ENCODE assay signal across 9 mouse cellular contexts in the genomic region with DNA sequence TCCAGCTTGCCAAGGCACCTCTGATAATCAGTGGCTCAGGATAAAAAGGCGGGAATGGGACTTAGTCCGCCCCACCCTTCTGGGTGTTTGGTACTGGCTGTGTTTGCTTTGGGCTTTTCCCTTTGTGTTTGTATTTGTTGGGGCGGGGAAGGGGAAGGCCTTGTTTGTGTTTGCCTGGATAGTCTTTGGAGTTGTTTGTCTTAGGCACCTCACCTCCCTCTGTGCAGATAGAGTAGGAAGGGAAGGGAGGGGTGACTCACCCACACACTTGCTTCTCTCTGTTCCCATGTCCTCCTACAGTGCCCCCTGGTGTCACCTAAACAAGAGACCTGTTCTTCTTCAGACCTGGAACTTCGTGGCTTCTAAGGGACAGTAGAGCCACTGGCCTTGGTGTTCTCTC. TPM values are rescaled to one million over a fixed set of nuclear protein-coding genes. Genes with fewer than 3 reads are reported as not detected.
DNase-seq lines count a peak whose midpoint lies in the region; ATAC-seq lines count a peak whose summit lies in the region.
"Had no signal": no experiment of that assay in that cellular context is flagged by ENCODE, and none has a peak within 500 bp of the region (broad histone marks: within the 10 kb centered on the region; RNA-seq: fewer than 3 reads in every experiment).

No protein-coding gene starts in this region.

- no peak overlapping the region for H3K9ac ChIP-seq in hindbrain, embryonic 11.5 days (ENCODE audit: low read depth, low read length)
- H3K9ac ChIP-seq in hindbrain, embryonic 14.5 days = no peak overlapping the region
- H3K9ac ChIP-seq: lung, embryonic 15.5 days had no signal

- H3K27ac ChIP-seq in hindbrain, embryonic 11.5 days (ENCODE audit: low read depth, low read length) = no peak overlapping the region
- no peak overlapping the region for H3K27ac ChIP-seq in hindbrain, embryonic 14.5 days
- H3K27ac ChIP-seq: lung, embryonic 15.5 days had no signal

- no peaks in the 10 kb centered on the region for H3K36me3 ChIP-seq in hindbrain, embryonic 11.5 days (ENCODE audit: control insufficient read depth, insufficient read depth, low read length)
- H3K36me3 ChIP-seq in hindbrain, embryonic 14.5 days (replicated peaks; ENCODE audit: control insufficient read depth, insufficient read depth) = no peaks in the 10 kb centered on the region
- H3K36me3 ChIP-seq: lung, embryonic 15.5 days had no signal

- no peak overlapping the region for H3K4me2 ChIP-seq in hindbrain, embryonic 11.5 days (replicated peaks; ENCODE audit: low read depth, low read length)
- H3K4me2 ChIP-seq in hindbrain, embryonic 14.5 days (replicated peaks) = no peak overlapping the region
- H3K4me2 ChIP-seq: lung, embryonic 15.5 days had no signal

- no peaks in the 10 kb centered on the region for H3K27me3 ChIP-seq in hindbrain, embryonic 11.5 days (ENCODE audit: control insufficient read depth, insufficient read depth, low read length)
- H3K27me3 ChIP-seq in hindbrain, embryonic 14.5 days (ENCODE audit: control insufficient read depth, insufficient read depth, low read length) = no peaks in the 10 kb centered on the region

- no peaks in the 10 kb centered on the region for H3K9me3 ChIP-seq in hindbrain, embryonic 11.5 days (ENCODE audit: control insufficient read depth, low read length)
- no peaks in the 10 kb centered on the region for H3K9me3 ChIP-seq in hindbrain, embryonic 14.5 days (ENCODE audit: control insufficient read depth, low read length)
- H3K9me3 ChIP-seq: lung, embryonic 15.5 days had no signal

- no peak for ATAC-seq in hindbrain, embryonic 11.5 days (ENCODE audit: low FRiP score)
- ATAC-seq in hindbrain, embryonic 14.5 days (ENCODE audit: low FRiP score) = no peak

- DNase-seq in hindbrain, embryonic 11.5 days (ENCODE audit: low spot score) = peak; percentile 26
- DNase-seq in hindbrain, embryonic 14.5 days (ENCODE audit: low spot score) = no peak
- peak; percentile 10 for DNase-seq in MN1 (ENCODE audit: low spot score)
- peak; percentile 50 for DNase-seq in induced T-regulatory cell, adult 2 months (ENCODE audit: low read depth)
- DNase-seq in lung, postnatal 36 days = peak; percentile 83
- no peak for DNase-seq in ovary, postnatal 14 days (ENCODE audit: low spot score)
- no peak for DNase-seq in layer of hippocampus, adult 9-11 months
- no peak for DNase-seq in left cerebral cortex, postnatal 36 days (ENCODE audit: low spot score in 2 of 2)

- WGBS in hindbrain, embryonic 11.5 days = 29% methylated on average over 4 of the region's 4 CpGs
- 40% methylated on average over 4 of the region's 4 CpGs for WGBS in hindbrain, embryonic 14.5 days

- no peak overlapping the region for H3K4me3 ChIP-seq in hindbrain, embryonic 11.5 days (ENCODE audit: low read depth, low read length)
- H3K4me3 ChIP-seq in hindbrain, embryonic 14.5 days (replicated peaks; ENCODE audit: low read length) = no peak overlapping the region
- H3K4me3 ChIP-seq: lung, embryonic 15.5 days had no signal

- intact Hi-C loops in left cerebral cortex, postnatal 36 days (cut with DNase I) = no loop called here

- H3K4me1 ChIP-seq in hindbrain, embryonic 11.5 days (replicated peaks; ENCODE audit: control insufficient read depth, insufficient read depth, low read length) = 0 out of 2 replicates have a peak, but pooled peaks cover 8% of the 10 kb centered on the region
- peaks cover 13% of the 10 kb centered on the region for H3K4me1 ChIP-seq in hindbrain, embryonic 14.5 days (replicated peaks; ENCODE audit: control insufficient read depth, insufficient read depth, low read length)

RNA-seq across cellular contexts. Expression of a gene that starts 35.1 kb away (rescaled TPM):
- polyA plus RNA-seq in hindbrain, embryonic 11.5 days (2014; fragmentation: Nextera tagmentation; extraction: Ambion mirVana) = 8.9 and 10.8 TPM in 2 replicates
- 6.7 and 7.9 TPM in 2 replicates for polyA plus RNA-seq in hindbrain, embryonic 14.5 days (2014; fragmentation: Nextera tagmentation; extraction: Ambion mirVana)
- total RNA-seq in left cerebral cortex, postnatal 36 days (2021) = 1 to 10 TPM in 1 of 2 experiments, under 1 TPM in 1; 0.79 to 1.4 TPM

Comparison
In these comparisons a context has a peak if more than half of its experiments do, and no peak if none do; other contexts are left out.
1. DNase-seq: peak in hindbrain, embryonic 11.5 days (single experiment), MN1 (single experiment), induced T-regulatory cell, adult 2 months (single experiment) and lung, postnatal 36 days (single experiment); none in hindbrain, embryonic 14.5 days (single experiment), ovary, postnatal 14 days (single experiment), layer of hippocampus, adult 9-11 months (single experiment) and left cerebral cortex, postnatal 36 days (0 of 2).